Mouse (Mus musculus): ENCODE results near the gene Micall2.
"Not testable (repeated sequence)": the region's sequence is repeated elsewhere in the genome, so short reads cannot be mapped to it uniquely, and the experiment has no call there.

Gene Micall2

GRCm38 (mm10) chr5:139730712-139731486 lies 5.2 kb downstream of the Micall2 start:
- DNase-seq (ENCODE audit: low spot score): no peak

GRCm38 (mm10) chr5:139727261-139727660 lies 8.9 kb downstream of the Micall2 start:
- DNase-seq (ENCODE audit: low spot score): no peak

GRCm38 (mm10) chr5:139726186-139726585 lies 9.9 kb downstream of the Micall2 start:
- no peak for DNase-seq (ENCODE audit: low spot score)

GRCm38 (mm10) chr5:139724336-139725116 lies 11.6 kb downstream of the Micall2 start:
- no peak for DNase-seq (ENCODE audit: low spot score)

- DNase-seq (ENCODE audit: low spot score): no peak
Measured at GRCm38 (mm10) chr5:139723113-139723512, 13.0 kb downstream of the Micall2 start.

- no peak for DNase-seq (ENCODE audit: low spot score)
Measured at GRCm38 (mm10) chr5:139722709-139723108, 13.4 kb downstream of the Micall2 start.

- no peak for DNase-seq (ENCODE audit: low spot score)
Measured at GRCm38 (mm10) chr5:139718949-139719348, 17.2 kb downstream of the Micall2 start.

GRCm38 (mm10) chr5:139718540-139718939 lies 17.6 kb downstream of the Micall2 start:
- DNase-seq (ENCODE audit: low spot score): no peak

GRCm38 (mm10) chr5:139717723-139718122 lies 18.4 kb downstream of the Micall2 start:
- no peak for DNase-seq (ENCODE audit: low spot score)

- DNase-seq (ENCODE audit: low spot score): no peak
Measured at GRCm38 (mm10) chr5:139706496-139706895, 29.6 kb downstream of the Micall2 start.

- DNase-seq (ENCODE audit: low spot score): no peak
Measured at GRCm38 (mm10) chr5:139702905-139703304, 33.2 kb downstream of the Micall2 start.

GRCm38 (mm10) chr5:139702236-139702635 lies 33.9 kb downstream of the Micall2 start:
- no peak for DNase-seq (ENCODE audit: low spot score)

- no peak for DNase-seq (ENCODE audit: low spot score)
Measured at GRCm38 (mm10) chr5:139696954-139697353, 39.2 kb downstream of the Micall2 start.

- DNase-seq (ENCODE audit: low spot score): not testable (repeated sequence)
Measured at GRCm38 (mm10) chr5:139695876-139696275, 40.3 kb downstream of the Micall2 start.

GRCm38 (mm10) chr5:139694989-139695571 lies 41.1 kb downstream of the Micall2 start:
- no peak for DNase-seq (ENCODE audit: low spot score)

GRCm38 (mm10) chr5:139694292-139694988 lies 41.7 kb downstream of the Micall2 start:
- DNase-seq (ENCODE audit: low spot score): no peak

GRCm38 (mm10) chr5:139690791-139691190 lies 45.3 kb downstream of the Micall2 start:
- no peak for DNase-seq (ENCODE audit: low spot score)

GRCm38 (mm10) chr5:139688356-139688755 lies 47.8 kb downstream of the Micall2 start:
- DNase-seq (ENCODE audit: low spot score): no peak

- DNase-seq (ENCODE audit: low spot score): no peak
Measured at GRCm38 (mm10) chr5:139687646-139688045, 48.5 kb downstream of the Micall2 start.

GRCm38 (mm10) chr5:139686530-139687249 lies 49.4 kb downstream of the Micall2 start:
- no peak for DNase-seq (ENCODE audit: low spot score)

- DNase-seq (ENCODE audit: low spot score): no peak
Measured at GRCm38 (mm10) chr5:139683228-139683627, 52.9 kb downstream of the Micall2 start.

- DNase-seq (ENCODE audit: low spot score): no peak
Measured at GRCm38 (mm10) chr5:139682631-139682977, 53.5 kb downstream of the Micall2 start.
